Mouse (Mus musculus): ENCODE data around the gene Dcst2.

The Dcst2 gene

GRCm38 (mm10) chr3:89332013-89332412, 29.8 kb upstream of the Dcst2 start:
- DNase-seq = peak in 1 of 2 experiments; percentile 17

GRCm38 (mm10) chr3:89332476-89332875, 29.3 kb upstream of the Dcst2 start:
- peak in 1 of 2 experiments; percentile 70 for DNase-seq

GRCm38 (mm10) chr3:89333053-89333452, 28.7 kb upstream of the Dcst2 start:
- DNase-seq = peak; percentile 61 to 66

GRCm38 (mm10) chr3:89336529-89336928, 25.2 kb upstream of the Dcst2 start:
- DNase-seq = peak in 1 of 2 experiments; percentile 9

- DNase-seq = no peak
Observed at GRCm38 (mm10) chr3:89337062-89337720, 24.6 kb upstream of the Dcst2 start.

GRCm38 (mm10) chr3:89337721-89338578, 23.8 kb upstream of the Dcst2 start, which contains the start of gene Efna4:
TSS of gene Efna4 (minus strand) at chr3:89338028.
- DNase-seq = peak; percentile 49 to 50

GRCm38 (mm10) chr3:89339416-89339815, 22.4 kb upstream of the Dcst2 start:
- DNase-seq = peak; percentile 67 to 86

GRCm38 (mm10) chr3:89340465-89340864, 21.3 kb upstream of the Dcst2 start:
- DNase-seq = peak; percentile 91 to 93

GRCm38 (mm10) chr3:89341794-89342193, 20.0 kb upstream of the Dcst2 start:
- DNase-seq = no peak

GRCm38 (mm10) chr3:89343279-89343678, 18.5 kb upstream of the Dcst2 start:
- no peak for DNase-seq

- no peak for DNase-seq
Observed at GRCm38 (mm10) chr3:89346815-89347540, 14.8 kb upstream of the Dcst2 start.

GRCm38 (mm10) chr3:89347916-89348315, 13.9 kb upstream of the Dcst2 start:
- DNase-seq = no peak

GRCm38 (mm10) chr3:89348911-89349868, 12.6 kb upstream of the Dcst2 start:
- DNase-seq = peak; percentile 45 to 47

GRCm38 (mm10) chr3:89349869-89350501, 11.8 kb upstream of the Dcst2 start, which contains the start of gene Adam15:
TSS of gene Adam15 (minus strand) at chr3:89349996.
- DNase-seq = peak; percentile 97

GRCm38 (mm10) chr3:89351271-89351670, 10.5 kb upstream of the Dcst2 start:
- no peak for DNase-seq

- peak; percentile 90 to 97 for DNase-seq
Observed at GRCm38 (mm10) chr3:89354816-89355511, 6.8 kb upstream of the Dcst2 start.

- no peak for DNase-seq
Observed at GRCm38 (mm10) chr3:89355512-89355902, 6.3 kb upstream of the Dcst2 start.

- no peak for DNase-seq
Observed at GRCm38 (mm10) chr3:89356029-89356428, 5.7 kb upstream of the Dcst2 start.

GRCm38 (mm10) chr3:89359630-89360029, 2.1 kb upstream of the Dcst2 start:
- no peak for DNase-seq

GRCm38 (mm10) chr3:89360237-89360636, 1.5 kb upstream of the Dcst2 start:
- no peak for DNase-seq

GRCm38 (mm10) chr3:89364631-89365030, 2.9 kb downstream of the Dcst2 start:
- no peak for DNase-seq
